Mouse (Mus musculus) midbrain, postnatal 0 days (tissue): Measurements from ENCODE around the gene 4921536K21Rik. TPM values are rescaled to one million over a fixed set of nuclear protein-coding genes. Genes with fewer than 3 reads are reported as not detected.
A peak's percentile ranks its signal among the peaks of the same experiment; 100 is the strongest.

ENCODE experiments used
- ATAC-seq: fragments of 200-750 bp; cut with Nextera tagmentation; 2 replicates; pipeline ENCODE4 v1.8.0; 2017; ENCODE audit warnings: moderate number of reproducible peaks, mild to moderate bottlenecking, moderate TSS enrichment, moderate library complexity; ENCODE audit not compliant: low FRiP score
- DNase-seq: peaks from one replicate; pipeline ENCODE4 v3.0.0-alpha.2; 2015; ENCODE audit warnings: low spot score
- H3K27ac ChIP-seq: fragments of 300-500 bp; sonication (generic); 2 replicates; pipeline ENCODE4 v1.5.1; 2014; ENCODE audit warnings: low read depth, mild to moderate bottlenecking, low read length, mixed read lengths
- H3K27me3 ChIP-seq: fragments of 300-500 bp; sonication (generic); 2 replicates; pipeline ENCODE4 v1.6.1; 2014; ENCODE audit warnings: low read length, control low read depth, mixed read lengths; ENCODE audit not compliant: insufficient read depth
- H3K36me3 ChIP-seq: fragments of 300-500 bp; sonication (generic); 2 replicates; pipeline ENCODE4 v1.6.1; 2014; ENCODE audit warnings: low read length, control low read depth, mixed read lengths; ENCODE audit not compliant: insufficient read depth
- H3K4me1 ChIP-seq: fragments of 300-500 bp; sonication (generic); 2 replicates; pipeline ENCODE4 v1.6.1; 2014; ENCODE audit warnings: mild to moderate bottlenecking, control low read depth, antibody characterized with exemption, low read length, mixed read lengths; ENCODE audit not compliant: insufficient read depth
- H3K4me2 ChIP-seq: fragments of 300-500 bp; sonication (generic); 2 replicates; pipeline ENCODE4 v1.6.1; 2014; ENCODE audit warnings: low read depth, mild to moderate bottlenecking, low read length, mixed read lengths; ENCODE audit not compliant: poor library complexity, severe bottlenecking
- H3K4me3 ChIP-seq: fragments of 300-500 bp; sonication (generic); 2 replicates; pipeline ENCODE4 v1.5.1; 2014; ENCODE audit warnings: low read depth, mild to moderate bottlenecking, low read length, moderate library complexity
- H3K9ac ChIP-seq: fragments of 300-500 bp; sonication (generic); replicated peaks from 2 replicates; pipeline ENCODE4 v1.6.1; 2014; ENCODE audit warnings: mild to moderate bottlenecking, low read length, moderate library complexity, mixed read lengths; ENCODE audit not compliant: poor library complexity, severe bottlenecking
- H3K9me3 ChIP-seq: fragments of 300-500 bp; sonication (generic); 2 replicates; pipeline ENCODE4 v1.6.1; 2016; ENCODE audit warnings: low read length, control low read depth
- CTCF ChIP-seq: IDR thresholded peaks from 2 replicates; pipeline ENCODE4 v1.5.1; 2016; ENCODE audit warnings: antibody characterized with exemption, mild to moderate bottlenecking
- WGBS: fragments of 180-500 bp; shearing (Covaris S2); extraction: QIAGEN DNeasy Blood & Tissue Kit; methylation state at CpG from one replicate; pipeline ENCODE4 v1.1.7; 2014; 5-methylcytosine and 5-hydroxymethylcytosine counted together
- polyA plus RNA-seq: library from polyadenylated mRNA; unstranded; fragments of >200 nt; fragmentation: Nextera tagmentation; extraction: Ambion mirVana; gene quantifications from 2 replicates; pipeline ENCODE4 v1.2.1, GENCODE M21; 2015
- total RNA-seq: library from RNA; depleted of rRNA; stranded (reverse); fragments of >200 nt; gene quantifications from 2 replicates; pipeline ENCODE4 v1.2.3, GENCODE M21; 2014

Gene 4921536K21Rik
- total and polyA plus RNA-seq, 2 experiments from 2014 or later, result 0.41 to 0.49 TPM

DNA sequence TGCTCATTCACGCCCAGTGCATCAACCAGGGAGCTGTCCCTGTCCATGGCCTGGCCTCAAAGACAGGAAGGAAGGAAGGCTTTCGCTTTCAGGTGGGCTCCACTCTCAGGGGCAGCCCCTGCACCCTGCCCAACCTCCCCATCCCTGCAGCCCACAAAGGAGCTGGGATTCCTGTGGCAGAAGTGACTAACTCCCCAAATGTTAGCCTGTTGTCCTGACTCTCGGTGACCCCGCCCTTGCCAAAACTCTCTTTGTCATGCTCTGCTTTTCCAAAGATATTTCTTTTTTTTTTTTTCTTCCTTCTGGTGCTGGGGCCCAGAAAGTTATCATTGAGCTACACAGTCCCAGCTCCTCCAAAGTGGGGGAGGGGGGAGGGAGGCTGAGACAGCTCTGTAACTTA is 14.3 kb upstream of the 4921536K21Rik start:
- WGBS, result 87% methylated on average over 4 of the region's 4 CpGs
- Histone ChIP-seq H3K4me2 (0 out of 2 replicates have a peak overlapping the region, but pooled peaks have one; percentile 12), H3K4me3 (no peak overlapping the region), H3K9me3 (no peaks in the 10 kb centered on the region), H3K9ac (no peak overlapping the region), H3K27ac (no peak overlapping the region), H3K4me1 (peaks cover 32% of the 10 kb centered on the region), H3K36me3 (peaks cover 20% of the 10 kb centered on the region; the same call in 1 of the 2 replicates), H3K27me3 (no peaks in the 10 kb centered on the region)
- no peak for TF ChIP-seq CTCF
- ATAC-seq (no peak), DNase-seq (no peak)

DNA sequence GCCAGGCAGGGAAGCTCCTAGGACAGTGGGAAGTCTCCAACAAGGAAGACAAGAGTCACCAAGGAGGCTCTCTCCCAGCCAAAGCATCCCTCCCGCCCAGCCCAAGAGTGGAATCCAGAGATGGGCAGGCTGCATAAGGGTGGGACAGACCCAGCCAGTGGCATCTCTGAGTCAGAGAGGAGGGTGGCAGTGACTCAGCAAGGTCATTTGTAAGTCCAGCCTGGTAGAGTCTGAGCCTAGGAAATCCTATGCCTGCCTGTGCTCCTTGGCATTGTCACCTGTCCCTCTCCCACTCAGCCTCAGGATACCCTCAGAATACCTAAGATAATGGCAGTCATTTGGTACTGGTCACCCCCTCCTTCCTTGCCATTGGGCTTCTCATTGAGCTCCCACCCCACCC is 10.5 kb upstream of the 4921536K21Rik start:
- Histone ChIP-seq H3K4me1 (peaks cover 16% of the 10 kb centered on the region), H3K4me2 (no peak overlapping the region), H3K27me3 (no peaks in the 10 kb centered on the region), H3K27ac (no peak overlapping the region), H3K4me3 (no peak overlapping the region), H3K36me3 (peaks cover 20% of the 10 kb centered on the region; the same call in 1 of the 2 replicates), H3K9ac (no peak overlapping the region), H3K9me3 (no peaks in the 10 kb centered on the region)
- ATAC-seq, result no peak
- 86% methylated on average over 1 of the region's 1 CpGs for WGBS
- no peak for TF ChIP-seq CTCF
- DNase-seq, result no peak

DNA sequence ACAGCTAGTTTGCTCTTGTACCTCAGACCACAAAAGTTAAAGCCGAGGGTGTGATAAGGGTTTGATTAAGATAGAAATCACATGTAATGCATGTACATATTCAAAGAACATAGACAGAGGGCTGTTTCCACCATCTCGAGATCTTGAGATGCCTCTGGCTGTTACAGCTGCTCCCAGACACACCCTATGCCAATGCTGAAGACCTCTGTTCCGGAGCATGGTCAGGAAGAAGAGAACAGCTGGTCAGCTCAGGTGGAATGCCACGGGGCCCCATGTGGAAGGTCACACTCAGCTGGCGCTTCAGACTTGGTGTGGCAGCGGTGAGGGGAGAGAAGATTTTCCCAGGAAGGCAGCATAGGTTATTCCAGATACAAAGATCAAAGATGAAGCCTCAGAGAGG is 9.8 kb upstream of the 4921536K21Rik start:
- WGBS, result 86% methylated on average over 6 of the region's 6 CpGs
- H3K27me3 ChIP-seq, result no peaks in the 10 kb centered on the region
- no peak overlapping the region for H3K4me3 ChIP-seq
- H3K4me1 ChIP-seq, result peaks cover 8% of the 10 kb centered on the region
- peaks cover 20% of the 10 kb centered on the region; the same call in 1 of the 2 replicates for H3K36me3 ChIP-seq
- no peak for TF ChIP-seq CTCF
- ATAC-seq (no peak), DNase-seq (no peak)
- no peak overlapping the region for H3K4me2 ChIP-seq
- no peak overlapping the region for H3K9ac ChIP-seq
- H3K27ac ChIP-seq, result no peak overlapping the region
- no peaks in the 10 kb centered on the region for H3K9me3 ChIP-seq

DNA sequence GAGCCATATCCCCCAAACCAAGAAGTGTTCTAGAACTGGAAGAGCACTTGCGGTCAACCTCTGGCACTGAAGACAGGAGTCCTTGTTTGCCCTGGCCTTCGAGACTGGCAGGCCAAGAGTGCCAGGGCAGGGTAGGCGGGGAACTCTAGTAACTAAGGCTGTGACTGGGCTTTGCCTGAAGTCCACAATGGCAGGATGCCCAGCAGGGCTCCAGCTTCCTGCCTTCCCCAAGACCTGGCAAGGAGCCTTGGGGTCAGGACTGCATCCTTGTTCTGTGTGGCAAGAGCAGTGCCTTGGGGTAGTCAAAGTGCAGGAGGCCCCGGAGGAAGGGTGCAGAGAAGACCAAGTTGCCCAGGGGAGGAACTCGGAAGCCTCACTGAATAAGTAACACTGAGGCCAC is 8.1 kb upstream of the 4921536K21Rik start:
- no peak for TF ChIP-seq CTCF
- Histone ChIP-seq H3K9ac (no peak overlapping the region), H3K27me3 (no peaks in the 10 kb centered on the region), H3K36me3 (peaks cover 28% of the 10 kb centered on the region; the same call in 1 of the 2 replicates), H3K4me3 (no peak overlapping the region), H3K27ac (no peak overlapping the region), H3K9me3 (no peaks in the 10 kb centered on the region), H3K4me2 (no peak overlapping the region), H3K4me1 (no peaks in the 10 kb centered on the region)
- no peak for ATAC-seq
- 70% methylated on average over 5 of the region's 5 CpGs for WGBS
- DNase-seq, result peak; percentile 79

DNA sequence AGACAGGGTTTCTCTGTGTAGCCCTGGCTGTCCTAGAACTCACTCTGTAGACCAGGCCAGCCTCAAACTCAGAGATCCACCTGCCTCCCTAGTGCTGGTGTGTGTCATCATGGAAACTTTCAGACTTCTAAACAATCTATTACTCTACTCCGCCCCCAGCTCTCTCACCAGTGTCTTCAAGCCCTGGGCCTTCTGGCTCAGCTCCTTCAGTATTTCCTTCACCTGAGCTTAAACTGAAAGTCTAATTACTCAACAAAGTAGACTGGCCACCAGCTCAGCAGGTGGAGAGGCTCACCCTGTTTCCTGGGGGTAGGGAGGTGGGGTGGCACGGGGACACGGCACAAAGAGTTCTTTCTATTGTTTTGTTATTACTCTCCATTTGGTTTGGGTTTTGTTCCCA is 7.6 kb upstream of the 4921536K21Rik start:
- Histone ChIP-seq H3K4me3 (no peak overlapping the region), H3K36me3 (peaks cover 27% of the 10 kb centered on the region; the same call in 1 of the 2 replicates), H3K27me3 (no peaks in the 10 kb centered on the region), H3K4me2 (no peak overlapping the region), H3K4me1 (no peaks in the 10 kb centered on the region), H3K27ac (no peak overlapping the region), H3K9ac (no peak overlapping the region), H3K9me3 (no peaks in the 10 kb centered on the region)
- ATAC-seq, result no peak
- no peak for TF ChIP-seq CTCF
- DNase-seq, result no peak
- WGBS, result 90% methylated on average over 3 of the region's 3 CpGs

DNA sequence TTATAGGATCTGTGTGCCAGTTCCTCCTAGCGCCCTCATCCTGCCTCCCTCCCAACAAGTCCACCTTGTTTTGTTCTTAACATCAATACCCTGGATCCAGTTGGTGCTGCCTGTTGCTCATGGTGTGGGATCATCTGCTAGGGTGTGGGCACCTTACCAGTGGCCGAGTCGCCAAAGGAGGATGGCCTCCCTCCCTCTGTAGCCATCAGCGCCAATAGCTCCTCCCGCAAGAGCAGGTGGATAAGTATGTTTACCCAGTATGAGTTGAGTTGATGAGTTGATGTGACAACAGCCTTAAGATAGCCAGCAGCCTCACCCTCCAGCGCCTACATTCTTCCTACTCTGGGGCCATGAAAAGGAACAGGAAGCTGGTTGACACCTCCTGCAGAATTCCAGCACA is 5.4 kb upstream of the 4921536K21Rik start:
- Histone ChIP-seq H3K4me1 (no peaks in the 10 kb centered on the region), H3K27ac (no peak overlapping the region), H3K9me3 (no peaks in the 10 kb centered on the region), H3K4me2 (no peak overlapping the region), H3K4me3 (no peak overlapping the region), H3K36me3 (peaks cover 24% of the 10 kb centered on the region), H3K9ac (no peak overlapping the region), H3K27me3 (no peaks in the 10 kb centered on the region)
- ATAC-seq (no peak), DNase-seq (no peak)
- WGBS, result 91% methylated on average over 6 of the region's 6 CpGs
- TF ChIP-seq CTCF, result no peak
